In the genomic region with DNA sequence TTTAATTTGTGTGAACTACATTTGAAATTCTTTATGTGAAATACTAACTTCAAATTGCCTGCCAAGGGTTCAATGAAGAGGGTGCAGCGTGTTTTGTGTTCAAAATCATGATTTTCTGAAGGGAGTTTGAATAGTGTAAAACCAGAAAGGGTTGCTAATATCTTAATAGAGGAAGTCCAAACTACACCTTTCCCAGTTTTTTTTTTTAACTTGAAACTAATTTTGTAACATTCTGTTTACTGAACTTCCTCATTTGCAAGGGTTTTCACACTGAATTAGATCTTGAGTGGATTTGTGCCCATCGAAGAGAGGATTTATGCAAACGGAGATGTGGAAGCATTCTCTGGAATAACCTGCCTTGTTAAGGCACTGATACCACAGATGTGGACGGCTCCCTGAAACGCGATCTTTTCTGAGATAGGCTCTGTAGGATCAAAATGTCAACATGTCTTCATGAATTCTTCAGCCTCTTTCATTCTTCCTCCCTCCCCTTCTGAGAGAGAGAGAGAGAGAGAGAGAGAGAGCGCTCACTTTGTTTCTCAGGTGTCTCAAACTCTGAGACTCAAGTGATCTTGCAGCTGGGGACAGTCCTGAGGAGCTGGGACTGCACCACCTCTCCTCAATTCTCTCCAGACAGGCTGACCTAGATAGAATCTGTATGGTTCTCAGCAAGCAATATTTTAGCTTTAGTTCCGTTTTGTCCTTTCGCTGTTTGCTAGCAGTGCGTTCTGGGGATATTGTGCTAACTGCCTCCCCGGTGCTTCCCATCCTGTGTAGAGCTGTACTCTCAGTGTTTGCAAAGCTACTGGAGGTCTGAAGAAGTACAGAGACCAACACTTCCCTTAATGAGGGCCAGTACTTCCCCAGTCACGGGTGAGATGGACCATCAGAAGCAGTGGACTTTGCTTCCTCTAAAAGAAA, we compare ENCODE assay signal across 8 mouse cellular contexts. TPM values are rescaled to one million over a fixed set of nuclear protein-coding genes. Genes with fewer than 3 reads are reported as not detected.
DNase-seq lines count a peak whose midpoint lies in the region; ATAC-seq and TF ChIP-seq lines count a peak whose summit lies in the region.

Ptpn22 (plus strand) TSS at position 915 of the 921 bp plus-strand sequence.

- peak; percentile 41; the same call in 1 of the 2 replicates for ATAC-seq in erythroblast, adult 5-6 weeks (replicated peaks; ENCODE audit: low FRiP score, poor library complexity, severe bottlenecking)
- 0 out of 2 replicates have a peak, but pooled peaks have one; percentile 60 for ATAC-seq in liver, embryonic 15.5 days (ENCODE audit: insufficient read depth)
- no peak for ATAC-seq in hindbrain, embryonic 14.5 days (ENCODE audit: low FRiP score)

- H3K4me1 ChIP-seq in cerebellum, adult 2 months (ENCODE audit: control insufficient read depth, insufficient read depth, low read length), result peaks cover 9% of the 10 kb centered on the region
- H3K4me1 ChIP-seq in liver, embryonic 15.5 days (replicated peaks), result peaks cover 4% of the 10 kb centered on the region; the same call in 1 of the 2 replicates
- H3K4me1 ChIP-seq in midbrain, embryonic 10.5 days, result no peaks in the 10 kb centered on the region
- H3K4me1 ChIP-seq in hindbrain, embryonic 14.5 days (replicated peaks; ENCODE audit: control insufficient read depth, insufficient read depth, low read length), result no peaks in the 10 kb centered on the region

- H3K36me3 ChIP-seq in liver, embryonic 15.5 days (replicated peaks), result no peaks in the 10 kb centered on the region
- no peaks in the 10 kb centered on the region for H3K36me3 ChIP-seq in midbrain, embryonic 10.5 days
- no peaks in the 10 kb centered on the region for H3K36me3 ChIP-seq in hindbrain, embryonic 14.5 days (replicated peaks; ENCODE audit: control insufficient read depth, insufficient read depth)

- no peak within 1 kb of the TSS for H3K9ac ChIP-seq in liver, embryonic 15.5 days
- no peak within 1 kb of the TSS for H3K9ac ChIP-seq in hindbrain, embryonic 14.5 days

- H3K4me3 ChIP-seq in cerebellum, adult 2 months (replicated peaks; ENCODE audit: insufficient read depth, low read depth, low read length), result no peak within 1 kb of the TSS
- peak within 1 kb of the TSS; percentile 26 for H3K4me3 ChIP-seq in liver, embryonic 15.5 days (replicated peaks)
- no peak within 1 kb of the TSS for H3K4me3 ChIP-seq in midbrain, embryonic 10.5 days
- H3K4me3 ChIP-seq in hindbrain, embryonic 14.5 days (replicated peaks; ENCODE audit: low read length), result no peak within 1 kb of the TSS

- peak within 1 kb of the TSS; percentile 39 for H3K4me2 ChIP-seq in liver, embryonic 15.5 days
- H3K4me2 ChIP-seq in hindbrain, embryonic 14.5 days (replicated peaks), result no peak within 1 kb of the TSS

- WGBS in cerebellum, adult 2 months, result 79% methylated on average over 12 of the region's 12 CpGs
- WGBS in liver, embryonic 15.5 days (ENCODE audit: insufficient replicate concordance), result 22% methylated on average over 12 of the region's 12 CpGs
- WGBS in midbrain, embryonic 10.5 days, result 83% methylated on average over 12 of the region's 12 CpGs
- WGBS in hindbrain, embryonic 14.5 days, result 79% methylated on average over 12 of the region's 12 CpGs

- no peak for TF ChIP-seq CTCF in cerebellum, adult 2 months (IDR thresholded peaks at IDR 0.05; ENCODE audit: borderline replicate concordance, insufficient read depth, low read depth, low read length)

- no peaks in the 10 kb centered on the region for H3K9me3 ChIP-seq in liver, embryonic 15.5 days (replicated peaks)
- H3K9me3 ChIP-seq in midbrain, embryonic 10.5 days (replicated peaks), result no peaks in the 10 kb centered on the region
- no peaks in the 10 kb centered on the region for H3K9me3 ChIP-seq in hindbrain, embryonic 14.5 days (ENCODE audit: control insufficient read depth, low read length)

- no peak for DNase-seq in cerebellum, adult 2 months
- DNase-seq in cerebellum, adult 9-10 months, result no peak
- DNase-seq in skeletal muscle tissue, adult 2 months (ENCODE audit: low read depth, low spot score), result peak; percentile 23
- no peak for DNase-seq in midbrain, embryonic 10.5 days (ENCODE audit: low spot score)
- DNase-seq in urinary bladder, postnatal 14 days (ENCODE audit: low spot score), result no peak
- no peak for DNase-seq in hindbrain, embryonic 14.5 days (ENCODE audit: low spot score)

- H3K27ac ChIP-seq in cerebellum, adult 2 months (ENCODE audit: insufficient read depth, low read length), result no peak within 1 kb of the TSS
- H3K27ac ChIP-seq in liver, embryonic 15.5 days (replicated peaks), result peak within 1 kb of the TSS; percentile 72
- no peak within 1 kb of the TSS for H3K27ac ChIP-seq in midbrain, embryonic 10.5 days (replicated peaks)
- H3K27ac ChIP-seq in hindbrain, embryonic 14.5 days, result no peak within 1 kb of the TSS

- H3K27me3 ChIP-seq in cerebellum, adult 2 months (ENCODE audit: control insufficient read depth, insufficient read depth, low read length), result no peaks in the 10 kb centered on the region
- H3K27me3 ChIP-seq in liver, embryonic 15.5 days, result no peaks in the 10 kb centered on the region
- H3K27me3 ChIP-seq in midbrain, embryonic 10.5 days (ENCODE audit: low read depth, poor library complexity, severe bottlenecking), result no peaks in the 10 kb centered on the region
- H3K27me3 ChIP-seq in hindbrain, embryonic 14.5 days (ENCODE audit: control insufficient read depth, insufficient read depth, low read length), result no peaks in the 10 kb centered on the region

- no peak for TF ChIP-seq POLR2A in cerebellum, adult 2 months (IDR thresholded peaks at IDR 0.05; ENCODE audit: borderline replicate concordance, insufficient read depth, low read length)

RNA-seq across cellular contexts. Expression of gene Ptpn22, which starts in this region (rescaled TPM):
- 34.7 and 39.4 TPM in 2 replicates for polyA plus RNA-seq in cerebellum, adult 2 months (2012; rRNA removed)
- 53.4 and 60.0 TPM in 2 replicates for total RNA-seq in erythroblast, adult 5-6 weeks (2015; ENCODE audit: low replicate concordance)
- 10.7 and 19.7 TPM in 2 replicates for total RNA-seq in erythroblast, adult 5-6 weeks (2017; ENCODE audit: low replicate concordance)
- 3.5 and 4.1 TPM in 2 replicates for polyA plus RNA-seq in liver, embryonic 15.5 days (2015; fragmentation: Nextera tagmentation; extraction: Ambion mirVana)
- polyA plus RNA-seq in midbrain, embryonic 10.5 days (2016; fragmentation: Nextera tagmentation; extraction: Ambion mirVana), result 0.12 and 0.22 TPM in 2 replicates
- polyA plus RNA-seq in hindbrain, embryonic 14.5 days (2014; fragmentation: Nextera tagmentation; extraction: Ambion mirVana), result 0.17 and 0.84 TPM in 2 replicates
